Mouse (Mus musculus) CH12.LX (cell line): ENCODE results near the gene Uggt1. TPM values are rescaled to one million over a fixed set of nuclear protein-coding genes. Genes with fewer than 3 reads are reported as not detected.

ENCODE experiments used
- DNase-seq: peaks from one replicate; pipeline ENCODE4 v3.0.0-alpha.2; 2013; ENCODE audit errors: extremely low read depth
- H3K27ac ChIP-seq: 2 replicates; pipeline ENCODE4 v1.5.1; 2012; ENCODE audit warnings: low read depth, mild to moderate bottlenecking, control low read depth, moderate library complexity; ENCODE audit not compliant: insufficient read depth
- H3K27me3 ChIP-seq: replicated peaks from 2 replicates; pipeline ENCODE3; 2012; ENCODE audit warnings: inconsistent platforms
- H3K36me3 ChIP-seq, 2 experiments: replicated peaks in 1 of 2; 2 replicates each; pipeline versions ENCODE3 to v1.6.1; 2012; ENCODE audit warnings: inconsistent platforms in 1 of 2, low read length in 1 of 2, mild to moderate bottlenecking in 1 of 2, mixed read lengths in 1 of 2, moderate library complexity in 1 of 2; ENCODE audit not compliant: control insufficient read depth in 1 of 2, insufficient read depth in 1 of 2
- H3K4me1 ChIP-seq, 2 experiments: 2 replicates each; pipeline ENCODE4 v1.6.1; 2012; ENCODE audit warnings: inconsistent platforms in 1 of 2, moderate library complexity in 1 of 2; ENCODE audit not compliant: insufficient read depth in 2 of 2, control insufficient read depth in 1 of 2
- H3K4me2 ChIP-seq: 2 replicates; pipeline ENCODE4 v1.6.1; 2012; ENCODE audit warnings: low read depth, mild to moderate bottlenecking, control low read depth; ENCODE audit not compliant: poor library complexity, insufficient read depth, severe bottlenecking
- H3K4me3 ChIP-seq, 3 experiments: fragments of 150-350 bp in 1 of 3; sonication (generic) in 1 of 3; replicated peaks in 1 of 3; 2 replicates each; pipeline versions ENCODE3 to v1.5.1; 2011 to 2012; ENCODE audit warnings: low read depth in 2 of 3, low read length in 2 of 3, mild to moderate bottlenecking in 2 of 3, moderate library complexity in 2 of 3, control low read depth in 1 of 3, improper control_type of control experiment in 1 of 3, inconsistent platforms in 1 of 3, mixed read lengths in 1 of 3; ENCODE audit not compliant: poor library complexity in 1 of 3
- H3K79me2 ChIP-seq: replicated peaks from 2 replicates; pipeline ENCODE4 v1.6.1; 2012; ENCODE audit warnings: mild to moderate bottlenecking, moderate library complexity; ENCODE audit not compliant: control insufficient read depth, poor library complexity, insufficient read depth, severe bottlenecking; ENCODE audit errors: extremely low read depth
- H3K9ac ChIP-seq: 2 replicates; pipeline ENCODE4 v1.6.1; 2012; ENCODE audit warnings: low read depth, mild to moderate bottlenecking, control low read depth, moderate library complexity; ENCODE audit not compliant: insufficient read depth
- H3K9me3 ChIP-seq: replicated peaks from 2 replicates; pipeline ENCODE3; 2012; ENCODE audit warnings: low read length, inconsistent platforms, mixed read lengths
- BHLHE40 ChIP-seq: IDR thresholded peaks from 2 replicates; pipeline ENCODE4 v1.6.1; 2011; ENCODE audit warnings: mild to moderate bottlenecking, low read depth, low read length, improper control_type of control experiment
- CHD1 ChIP-seq: IDR thresholded peaks from 2 replicates; pipeline ENCODE4 v1.6.1; 2012; ENCODE audit warnings: low read depth, low read length, improper control_type of control experiment, inconsistent platforms
- E2F4 ChIP-seq: IDR thresholded peaks from 2 replicates; pipeline ENCODE4 v1.6.1; 2011; ENCODE audit warnings: low read depth, low read length, improper control_type of control experiment; ENCODE audit not compliant: insufficient replicate concordance
- EP300 ChIP-seq: IDR thresholded peaks from 2 replicates; pipeline ENCODE4 v1.6.1; 2011; ENCODE audit warnings: low read length, improper control_type of control experiment
- ETS1 ChIP-seq: conservative IDR thresholded peaks from 2 replicates; pipeline ENCODE4 v1.6.1; 2012; ENCODE audit warnings: low read depth, mild to moderate bottlenecking, inconsistent platforms, low read length, improper control_type of control experiment, moderate library complexity
- GABPA ChIP-seq: IDR thresholded peaks from 2 replicates; pipeline ENCODE4 v1.6.1; 2012; ENCODE audit warnings: low read depth, low read length, improper control_type of control experiment, inconsistent platforms; ENCODE audit not compliant: insufficient replicate concordance
- HCFC1 ChIP-seq: IDR thresholded peaks from 2 replicates; pipeline ENCODE4 v1.6.1; 2012; ENCODE audit warnings: low read depth, mild to moderate bottlenecking, inconsistent platforms, low read length, improper control_type of control experiment
- MAX ChIP-seq: IDR thresholded peaks from 2 replicates; pipeline ENCODE4 v1.6.1; 2011; ENCODE audit warnings: low read length, improper control_type of control experiment
- MYC ChIP-seq: IDR thresholded peaks from 2 replicates; pipeline ENCODE4 v1.6.1; 2011; ENCODE audit warnings: low read depth, mild to moderate bottlenecking, improper control_type of control experiment, low read length
- NELFE ChIP-seq: IDR thresholded peaks from 2 replicates; pipeline ENCODE4 v1.6.1; 2011; ENCODE audit warnings: low read depth, low read length, improper control_type of control experiment
- POLR2A ChIP-seq: IDR thresholded peaks from 2 replicates; pipeline ENCODE4 v1.6.1; 2011; ENCODE audit warnings: low read depth, mild to moderate bottlenecking, improper control_type of control experiment, low read length
- POLR2AphosphoS2 ChIP-seq: IDR thresholded peaks from 2 replicates; pipeline ENCODE4 v1.6.1; 2011; ENCODE audit warnings: low read depth, low read length, improper control_type of control experiment
- RAD21 ChIP-seq: IDR thresholded peaks from 2 replicates; pipeline ENCODE4 v1.6.1; 2011; ENCODE audit warnings: low read depth, mild to moderate bottlenecking, low read length, improper control_type of control experiment, moderate library complexity
- RCOR1 ChIP-seq: conservative IDR thresholded peaks from 2 replicates; pipeline ENCODE4 v1.6.1; 2012; ENCODE audit warnings: low read depth, mild to moderate bottlenecking, inconsistent platforms, low read length, improper control_type of control experiment
- SMC3 ChIP-seq: IDR thresholded peaks from 2 replicates; pipeline ENCODE4 v1.6.1; 2011; ENCODE audit warnings: low read depth, low read length, improper control_type of control experiment
- TBP ChIP-seq: conservative IDR thresholded peaks from 2 replicates; pipeline ENCODE4 v1.6.1; 2011; ENCODE audit warnings: low read depth, low read length, improper control_type of control experiment
- dilution Hi-C: fragments of 300-500 bp; cut with MboI; formaldehyde crosslinking; loops from 2 replicates; pipeline ENCODE4 v1.14.3; 2020; ENCODE audit warnings: low sequenced_read_pairs; ENCODE audit not compliant: extremely low pct_unique_long_range_greater_than_20kb, extremely low pct_ligation_motif_present
- in situ Hi-C: fragments of 300-500 bp; cut with MboI; formaldehyde crosslinking; loops from 3 replicates; pipeline ENCODE4 v1.14.3; 2019; ENCODE audit warnings: low sequenced_read_pairs, low pct_ligation_motif_present, low pct_unique_long_range_greater_than_20kb, mixed read lengths
- polyA plus RNA-seq: library from polyadenylated mRNA; unstranded; fragments of >175 nt; gene quantifications from 2 replicates; pipeline ENCODE4 v1.2.1, GENCODE M21; 2012; ENCODE audit warnings: low read depth; ENCODE audit not compliant: insufficient read length
- total RNA-seq, 2 experiments: library from RNA; depleted of rRNA; stranded (reverse); fragments of 300-350 nt in 1 of 2; fragments of >200 nt in 1 of 2; gene quantifications; 2 replicates each; pipeline ENCODE4 v1.2.3; 2012 to 2014

Gene Uggt1
- total and polyA plus RNA-seq, 3 experiments, result 35.3 to 41.2 (median 39.5) TPM

DNA sequence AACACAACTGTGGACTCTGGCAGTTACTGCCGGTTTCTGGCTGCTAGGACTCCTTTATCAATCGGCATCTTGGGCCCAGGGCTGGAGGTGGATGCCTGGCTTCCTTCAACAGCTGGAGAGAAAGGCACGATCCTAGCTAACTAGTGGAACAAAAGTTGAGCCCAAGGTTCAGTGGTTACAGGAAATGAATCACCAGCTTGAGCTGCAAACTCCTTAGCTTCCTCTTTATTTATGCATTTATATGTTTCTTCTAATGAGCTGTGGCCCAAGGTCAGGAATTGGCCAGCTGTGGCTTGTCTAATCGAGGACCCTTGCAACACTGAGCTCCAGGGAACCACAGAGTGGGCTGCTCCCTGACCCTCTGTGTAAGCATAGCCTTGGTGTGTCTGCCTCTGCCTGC is 115.4 kb downstream of the Uggt1 start:
- Histone ChIP-seq H3K9me3 (peaks cover 6% of the 10 kb centered on the region), H3K27me3 (no peaks in the 10 kb centered on the region), H3K4me2 (no peak overlapping the region), H3K79me2 (no peaks in the 10 kb centered on the region), H3K9ac (no peak overlapping the region), H3K4me1 (peaks cover 10 to 25% of the 10 kb centered on the region in 2 experiments), H3K36me3 (peaks cover 2% of the 10 kb centered on the region in 2 experiments), H3K4me3 (no peak overlapping the region), H3K27ac (no peak overlapping the region)
- dilution Hi-C loops (no loop called here), in situ Hi-C loops (no loop called here)
- peak; percentile 42 for DNase-seq
- TF ChIP-seq SMC3 (no peak), EP300 (peak; percentile 29; the same call in 1 of the 2 replicates), POLR2AphosphoS2 (no peak), BHLHE40 (no peak), HCFC1 (no peak), MAX (no peak), MYC (no peak), GABPA (no peak)

GRCm38 (mm10) chr1:36125076-36125475 is 119.4 kb downstream of the Uggt1 start:
- in situ Hi-C loops (no loop called here), dilution Hi-C loops (no loop called here)
- H3K27me3 ChIP-seq, result no peaks in the 10 kb centered on the region
- no peaks in the 10 kb centered on the region for H3K79me2 ChIP-seq
- peaks cover 2% of the 10 kb centered on the region in 2 experiments for H3K36me3 ChIP-seq
- TF ChIP-seq BHLHE40 (no peak), NELFE (no peak), TBP (no peak), E2F4 (no peak), POLR2A (no peak), RCOR1 (no peak), RAD21 (no peak), ETS1 (no peak), CHD1 (no peak), EP300 (no peak), SMC3 (no peak)
- H3K27ac ChIP-seq, result no peak overlapping the region
- H3K9me3 ChIP-seq, result peaks cover 7% of the 10 kb centered on the region
- no peak overlapping the region for H3K4me2 ChIP-seq
- H3K4me3 ChIP-seq, result no peak overlapping the region
- H3K4me1 ChIP-seq, result peaks cover 12 to 13% of the 10 kb centered on the region in 2 experiments
- no peak overlapping the region for H3K9ac ChIP-seq
- DNase-seq, result no peak
